Mouse (Mus musculus): Measurements from ENCODE around the gene Rtp2. TPM values are rescaled to one million over a fixed set of nuclear protein-coding genes. Genes with fewer than 3 reads are reported as not detected.

Gene Rtp2
- total RNA-seq, 2 experiments from 2014 or later: not detected

DNA sequence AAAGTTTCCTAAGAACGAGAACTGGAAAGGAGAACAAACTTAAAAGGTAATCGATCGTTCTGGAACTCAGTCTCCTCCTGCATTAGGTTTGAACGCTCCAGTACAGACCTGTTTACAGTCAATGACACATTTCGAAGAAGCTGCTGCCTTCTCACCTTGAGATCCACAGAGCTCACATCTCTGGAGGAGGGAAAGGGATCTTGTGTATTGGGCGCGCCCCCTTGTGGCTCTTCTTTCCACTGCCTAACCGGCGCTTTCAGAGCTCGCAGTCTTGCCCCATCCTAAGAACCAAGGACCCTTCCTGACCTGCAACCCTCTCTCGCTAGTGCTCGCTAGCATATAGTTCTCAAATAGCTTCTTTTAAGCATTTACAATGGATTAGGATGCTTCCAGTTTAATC lies 33.4 kb downstream of the Rtp2 start:
- intact Hi-C loops (cut with DNase I; ENCODE audit: low total_unique reads): loop anchor here (5.0 kb wide), 2 partner anchors 347 to 447 kb away; no protein-coding TSS in a partner anchor
- DNase-seq: peak; percentile 74

DNA sequence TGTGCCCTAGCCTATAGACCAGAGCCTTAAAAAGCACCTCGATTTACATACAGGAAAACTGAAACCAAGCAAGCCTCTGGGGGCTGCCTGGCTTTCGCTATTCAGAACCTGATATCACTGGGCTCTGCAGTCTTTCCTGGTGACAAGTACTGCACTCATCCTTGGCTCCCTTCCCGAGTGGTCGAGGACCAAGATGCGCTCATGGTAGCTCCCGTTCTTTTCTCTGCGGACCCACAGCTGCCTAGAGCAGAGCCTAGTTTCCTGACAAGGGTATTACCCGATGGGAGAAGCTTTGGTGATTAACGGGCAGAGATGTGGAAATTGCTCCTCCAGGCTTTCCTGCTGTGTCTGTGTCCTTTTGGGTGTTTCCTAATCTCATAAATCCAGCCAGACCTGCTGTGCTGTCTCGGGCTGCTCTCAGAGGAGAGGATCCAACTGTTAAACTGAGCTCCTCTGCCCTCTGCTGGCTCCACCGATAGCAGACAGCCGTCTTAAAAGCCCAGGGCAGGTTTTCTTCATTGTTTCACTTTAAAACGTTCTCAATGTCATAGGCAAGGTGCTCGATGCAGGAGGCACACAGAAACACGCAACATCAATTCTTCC lies 34.1 kb downstream of the Rtp2 start:
- DNase-seq: peak; percentile 67
- intact Hi-C loops (cut with DNase I; ENCODE audit: low total_unique reads): loop anchor here (5.0 kb wide), 2 partner anchors 346 to 446 kb away; no protein-coding TSS in a partner anchor

DNA sequence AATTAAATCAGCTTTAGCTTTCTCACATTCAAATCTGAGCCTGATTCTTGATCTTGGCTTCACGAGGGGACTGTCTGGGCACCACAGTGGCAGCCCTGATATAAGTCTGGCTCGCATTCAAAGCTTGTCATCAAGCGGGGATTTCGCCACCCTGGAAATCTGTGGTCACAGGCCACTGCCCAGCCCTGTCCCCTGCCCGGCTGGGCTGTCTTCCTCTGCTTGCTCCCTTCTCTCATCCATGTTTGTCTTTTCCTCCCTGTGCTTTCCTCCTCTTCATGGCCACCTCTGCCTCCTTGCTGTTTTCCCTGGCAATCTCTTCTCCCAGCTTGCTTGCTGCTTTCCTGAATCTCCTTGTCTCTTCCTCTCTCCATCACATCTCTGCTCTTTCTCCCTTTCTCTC lies 34.7 kb downstream of the Rtp2 start:
- DNase-seq: no peak
- intact Hi-C loops (cut with DNase I; ENCODE audit: low total_unique reads): loop anchor here (5.0 kb wide), 2 partner anchors 345 to 445 kb away; no protein-coding TSS in a partner anchor

DNA sequence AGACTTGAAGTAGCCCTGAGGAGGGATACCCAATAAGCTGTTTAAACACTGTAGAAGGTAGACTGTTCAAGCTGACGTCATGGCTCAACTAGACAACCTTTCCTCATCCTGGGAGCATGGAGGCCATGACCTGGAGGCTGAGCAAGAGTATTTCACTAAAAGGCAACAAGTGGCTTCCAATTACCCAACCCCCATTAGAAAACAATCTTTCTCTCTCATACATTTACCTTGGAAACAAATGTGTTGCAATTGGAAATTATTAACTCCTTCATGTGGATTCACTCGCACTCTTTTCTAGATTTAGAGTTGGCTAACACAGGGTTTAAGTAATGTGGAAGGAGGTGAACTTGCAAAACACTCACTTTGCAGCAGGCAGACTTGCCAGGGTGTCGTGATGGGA lies 37.1 kb downstream of the Rtp2 start:
- DNase-seq: no peak
- intact Hi-C loops (cut with DNase I; ENCODE audit: low total_unique reads): loop anchor here (5.0 kb wide), 2 partner anchors 343 to 443 kb away; no protein-coding TSS in a partner anchor

DNA sequence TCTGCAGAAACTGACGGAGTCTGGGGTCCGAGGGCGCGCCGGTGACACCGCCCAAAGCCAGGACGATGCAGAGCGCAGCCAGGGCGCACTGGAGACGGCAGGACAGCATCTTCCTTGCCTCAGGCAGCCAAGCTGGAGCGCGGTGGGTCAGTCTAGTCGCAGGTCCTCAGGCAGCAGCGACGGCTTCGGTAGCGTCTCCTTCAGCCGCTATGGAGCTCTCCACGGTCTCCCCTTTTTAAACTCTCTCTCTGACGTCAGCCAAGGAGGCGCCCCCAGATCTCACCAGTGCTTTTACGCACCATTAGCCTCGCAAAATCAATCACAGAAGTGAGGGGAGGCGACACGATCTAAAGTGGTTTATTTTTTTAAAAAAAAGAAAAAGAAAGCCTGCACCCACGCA lies 41.6 kb downstream of the Rtp2 start, which contains the start of gene Sst:
Gene Sst (minus strand): TSS at position 323 of the 400 bp plus-strand sequence.
- no peak for DNase-seq
- intact Hi-C loops (cut with DNase I; ENCODE audit: low total_unique reads): no loop called here

DNA sequence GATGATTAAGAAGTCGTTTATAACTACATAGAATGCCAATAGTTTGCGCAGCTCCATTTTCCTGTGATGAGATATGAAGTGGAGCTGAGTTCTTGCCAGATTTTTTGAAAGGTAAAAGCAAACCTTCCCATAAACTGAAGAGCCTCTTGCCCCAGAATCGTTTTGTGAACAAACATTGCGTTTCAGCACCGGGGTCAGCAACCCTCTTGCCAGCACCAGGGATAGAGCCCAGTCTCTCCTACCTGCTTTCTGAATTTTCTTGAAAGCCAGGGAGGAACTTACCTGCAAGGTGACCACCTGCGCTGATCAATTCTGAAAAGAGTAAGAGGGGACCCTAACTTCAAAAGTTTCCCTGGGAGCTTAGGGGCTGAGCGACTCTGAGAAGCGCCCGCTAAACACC lies 42.0 kb downstream of the Rtp2 start:
- no peak for DNase-seq
- intact Hi-C loops (cut with DNase I; ENCODE audit: low total_unique reads): no loop called here

DNA sequence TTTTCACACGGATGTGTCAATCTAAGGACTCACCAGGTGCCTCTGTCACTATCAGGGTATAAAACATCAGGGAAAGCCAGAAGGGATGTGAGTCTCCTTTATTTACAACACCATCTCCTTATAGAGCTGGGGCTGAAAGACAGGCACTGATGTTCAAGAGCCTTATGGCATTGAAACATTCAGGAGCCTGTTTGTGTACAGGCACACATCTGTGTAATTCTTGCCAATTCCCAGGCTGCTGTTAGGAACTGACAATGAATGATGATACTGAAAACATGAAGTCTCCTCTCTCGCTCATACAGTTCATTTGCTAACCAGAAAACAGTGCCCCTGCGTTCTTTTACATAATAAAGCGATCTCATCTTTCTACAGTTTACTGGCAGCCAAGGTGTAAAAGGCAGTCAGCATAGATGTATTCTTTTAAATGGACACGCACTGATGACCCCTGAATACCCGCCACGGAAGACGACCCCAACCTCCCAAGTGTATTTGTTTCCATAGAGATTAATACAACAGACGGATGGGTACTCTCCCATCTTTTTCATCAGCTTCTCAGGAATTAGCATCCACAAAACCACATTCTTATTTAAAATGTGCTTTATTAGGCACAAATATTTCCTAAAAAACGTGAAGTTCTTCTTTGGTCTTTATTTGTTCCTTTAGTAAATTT lies 44.1 kb downstream of the Rtp2 start:
- intact Hi-C loops (cut with DNase I; ENCODE audit: low total_unique reads): no loop called here
- no peak for DNase-seq

DNA sequence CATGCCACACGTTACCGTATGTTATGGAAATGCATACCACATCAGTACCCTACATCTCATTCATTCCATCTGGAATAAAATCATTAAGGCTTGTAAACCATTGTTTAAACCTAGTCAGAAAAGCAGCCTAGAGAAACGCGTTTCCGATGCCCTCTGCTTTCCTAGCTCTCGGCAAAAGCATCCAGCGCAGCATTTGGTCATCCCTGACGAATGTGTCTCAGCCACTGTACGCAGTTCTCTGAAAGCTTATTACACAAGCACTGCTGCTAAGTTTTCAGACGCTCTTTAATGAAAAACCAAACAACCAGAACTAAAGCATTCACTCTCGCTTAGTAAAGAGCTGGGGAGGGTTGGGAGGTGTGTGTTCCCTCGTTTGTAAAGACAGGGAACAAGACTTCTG lies 47.1 kb downstream of the Rtp2 start:
- no peak for DNase-seq
- intact Hi-C loops (cut with DNase I; ENCODE audit: low total_unique reads): no loop called here

Other genes starting within 250 kb of the Rtp2 start
- not detected for gene Sst, start 41.4 kb downstream of the Rtp2 start, total RNA-seq (2021)
- not detected for gene Gm37419, start 56.1 kb upstream of the Rtp2 start, total RNA-seq (2021)
- gene Bcl6, start 56.5 kb upstream of the Rtp2 start, total RNA-seq (2021): 10 to 100 TPM; 26.0 to 49.8 TPM

Measured in gastrocnemius, postnatal 14 days (tissue).